Mouse (Mus musculus) cortical plate, adult 2 months (tissue): ENCODE data around the gene Prkaa1.

ENCODE experiments used
- CTCF ChIP-seq: fragments of 200-500 bp; IDR thresholded peaks from 2 replicates; pipeline ENCODE4 v1.5.1; 2011; ENCODE audit warnings: mild to moderate bottlenecking, control low read depth, low read length; ENCODE audit not compliant: insufficient read depth; ENCODE audit errors: extremely low read depth
- POLR2A ChIP-seq: fragments of 200-500 bp; IDR thresholded peaks from 2 replicates; pipeline ENCODE4 v1.6.1; 2011; ENCODE audit warnings: mild to moderate bottlenecking, low read length, control low read depth; ENCODE audit not compliant: insufficient read depth; ENCODE audit errors: extremely low read depth

DNA sequence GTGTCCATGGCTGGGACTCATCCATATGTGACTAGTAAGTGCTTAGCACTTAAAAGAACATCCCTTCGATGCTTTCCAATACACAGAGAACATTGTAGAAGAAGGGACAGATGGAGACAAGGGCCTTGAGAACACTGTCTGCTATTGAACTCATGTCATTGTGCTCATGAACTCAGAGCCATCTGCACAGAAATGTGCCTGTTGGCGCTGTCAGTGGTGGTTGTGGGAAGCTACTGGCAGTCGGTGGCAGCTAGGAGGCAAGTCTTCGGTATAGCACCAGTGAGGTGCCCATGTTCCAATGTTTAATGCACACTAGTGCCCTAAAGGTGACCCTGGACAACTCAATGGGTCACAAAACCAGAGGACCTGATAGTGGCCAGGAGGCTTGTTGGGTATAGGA lies 41.3 kb upstream of the Prkaa1 start:
- TF ChIP-seq CTCF, result no peak
- no peak for TF ChIP-seq POLR2A
